Mouse (Mus musculus): ENCODE data around the gene Vmn2r52.
"Not testable (repeated sequence)": the region's sequence is repeated elsewhere in the genome, so short reads cannot be mapped to it uniquely, and the experiment has no call there.

- TF ChIP-seq CTCF (IDR thresholded peaks at IDR 0.05); POLR2A (IDR thresholded peaks at IDR 0.05; ENCODE audit: insufficient read depth, low read depth, low read length): not testable (repeated sequence)
Observed at GRCm38 (mm10) chr7:10105641-10106040, 70.7 kb downstream of the Vmn2r52 start, which contains the start of gene Vmn2r51.

All from heart, adult 2 months (tissue).